Mouse (Mus musculus) 3T3-L1 (cell line): ENCODE data around the gene Cad.

Experiments
- DNase-seq: peaks from one replicate; pipeline ENCODE4 v3.0.0-alpha.2; 2015; ENCODE audit warnings: low read depth, low spot score

Cad gene

DNA sequence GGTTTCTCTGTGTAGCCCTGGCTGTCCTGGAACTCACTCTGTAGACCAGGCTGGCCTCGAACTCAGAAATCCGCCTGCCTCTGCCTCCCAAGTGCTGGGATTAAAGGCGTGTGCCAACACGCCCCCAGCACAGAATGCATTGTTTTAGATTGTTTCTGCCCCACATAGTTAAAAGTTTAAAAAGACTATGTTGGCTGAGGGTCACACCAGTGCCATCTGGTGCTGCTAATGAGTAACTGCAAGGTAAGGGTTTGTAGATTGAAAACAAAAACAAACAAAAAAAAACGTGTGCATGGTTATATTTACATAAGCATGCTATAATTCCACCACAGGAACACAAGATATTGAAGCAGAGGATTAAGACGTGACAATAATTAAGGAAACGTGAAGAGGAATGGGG, 56.2 kb downstream of the Cad start:
- peak; percentile 61 for DNase-seq

DNA sequence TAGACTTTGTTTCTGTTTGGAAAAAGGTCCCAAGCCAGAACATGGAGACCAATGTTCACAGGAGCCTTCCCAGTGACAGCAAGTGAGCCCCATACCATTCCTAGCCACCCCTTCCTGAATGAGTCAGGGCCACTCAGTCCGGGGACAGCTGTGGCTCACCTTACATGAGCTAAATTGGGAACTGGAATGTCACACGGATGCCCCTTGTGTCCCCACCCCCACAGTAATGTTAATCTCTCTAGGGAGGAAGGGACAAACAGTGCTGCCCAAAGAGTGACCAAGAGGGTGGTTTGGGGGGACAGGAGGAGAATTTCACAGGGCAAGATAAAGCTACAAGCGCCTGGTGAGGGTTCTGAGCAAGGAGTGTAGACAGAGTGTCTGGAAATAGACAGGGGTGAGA, 61.8 kb downstream of the Cad start, which contains the start of gene Trim54:
Gene Trim54 (plus strand): TSS at position 359 of the 400 bp plus-strand sequence.
- DNase-seq: no peak

DNA sequence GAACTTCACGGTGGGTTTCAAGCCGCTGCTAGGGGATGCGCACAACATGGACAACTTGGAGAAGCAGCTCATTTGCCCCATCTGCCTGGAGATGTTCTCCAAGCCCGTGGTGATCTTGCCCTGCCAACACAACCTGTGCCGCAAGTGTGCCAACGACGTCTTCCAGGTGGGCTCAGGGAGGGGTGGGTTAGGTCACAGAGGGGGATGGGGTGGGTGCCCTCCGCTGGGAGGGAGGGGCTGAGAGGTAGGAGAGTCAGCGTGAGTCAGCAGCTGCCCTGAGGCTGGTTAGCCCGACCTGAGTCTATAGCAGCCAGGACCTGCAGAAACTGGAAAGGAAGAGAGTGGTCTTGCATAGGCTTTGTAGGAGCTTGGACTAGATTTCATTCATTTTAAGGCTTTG, 62.3 kb downstream of the Cad start:
- no peak for DNase-seq

DNA sequence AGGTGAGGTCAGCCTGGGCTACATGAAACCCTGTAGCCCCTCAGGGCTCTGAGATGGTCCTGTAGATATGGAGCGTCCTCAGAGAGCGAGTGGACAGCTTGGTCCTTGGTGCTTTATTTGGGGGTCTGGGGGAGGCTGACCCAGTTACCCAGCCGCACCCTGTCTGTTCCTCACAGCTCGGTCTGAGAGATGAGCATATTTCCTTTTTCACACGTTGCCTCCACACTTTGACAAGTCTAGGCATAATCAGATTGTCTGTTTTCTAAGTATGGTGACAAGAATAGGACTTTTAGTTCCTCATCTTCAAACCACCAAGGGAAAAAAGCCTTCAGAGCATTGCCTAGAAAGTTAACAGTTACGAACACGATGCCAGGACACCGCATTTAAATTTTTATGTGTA, 66.5 kb downstream of the Cad start:
- DNase-seq: no peak

DNA sequence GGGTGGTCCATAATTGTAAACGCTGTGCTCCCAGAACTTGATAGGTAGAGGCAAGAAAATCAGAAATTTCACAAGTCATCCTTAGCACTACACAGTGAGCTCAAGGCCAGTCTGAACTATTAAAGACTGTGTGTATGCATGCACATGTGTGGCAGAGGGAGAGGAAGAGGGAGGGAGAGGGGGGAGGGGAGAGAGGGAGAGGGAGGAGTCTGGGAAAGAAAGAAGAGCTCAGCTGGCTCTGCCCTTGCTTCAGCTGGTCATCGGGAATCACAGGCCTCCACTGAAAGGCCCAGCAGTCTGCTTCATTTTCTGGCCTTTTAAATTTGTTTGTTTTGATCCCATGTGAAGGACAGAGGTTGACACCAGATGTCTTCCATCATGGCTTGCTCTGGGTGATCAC, 68.9 kb downstream of the Cad start:
- DNase-seq: no peak

DNA sequence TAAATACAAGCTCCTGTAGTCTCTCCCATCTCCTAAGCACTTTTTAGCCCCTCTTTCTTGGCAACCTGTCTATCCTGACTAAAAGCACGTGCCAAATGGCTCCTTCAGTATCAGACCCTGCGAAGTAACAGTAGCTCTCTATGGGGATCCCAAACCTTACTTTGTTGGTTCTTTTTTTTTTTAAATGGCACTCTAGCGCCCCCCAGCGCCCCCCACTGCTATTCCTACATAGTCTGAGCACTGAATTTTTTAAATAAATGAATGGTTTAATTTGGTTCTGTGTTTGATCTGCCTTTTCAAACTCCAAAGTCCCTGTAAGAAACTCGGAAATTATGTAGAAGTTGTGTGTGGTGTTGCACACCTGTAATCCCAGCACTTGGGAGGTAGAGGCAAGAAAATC, 71.5 kb downstream of the Cad start:
- no peak for DNase-seq
